Mouse (Mus musculus) testis, adult 2 months (tissue): ENCODE measurements around the gene Hspb11. TPM values are rescaled to one million over a fixed set of nuclear protein-coding genes. Genes with fewer than 3 reads are reported as not detected.

Source experiments
- H3K27ac ChIP-seq: fragments of 200-500 bp; 2 replicates; pipeline ENCODE4 v1.5.1; 2012; ENCODE audit warnings: low read depth, low read length; ENCODE audit not compliant: control insufficient read depth, insufficient read depth
- H3K27me3 ChIP-seq: fragments of 200-500 bp; 2 replicates; pipeline ENCODE4 v1.6.1; 2012; ENCODE audit warnings: mild to moderate bottlenecking, low read length, moderate library complexity; ENCODE audit not compliant: control insufficient read depth, insufficient read depth
- H3K36me3 ChIP-seq: fragments of 200-500 bp; 2 replicates; pipeline ENCODE4 v1.6.1; 2012; ENCODE audit warnings: mild to moderate bottlenecking, low read length; ENCODE audit not compliant: control insufficient read depth, insufficient read depth
- H3K4me1 ChIP-seq: fragments of 200-500 bp; 2 replicates; pipeline ENCODE4 v1.6.1; 2012; ENCODE audit warnings: low read length; ENCODE audit not compliant: control insufficient read depth, insufficient read depth
- H3K4me3 ChIP-seq: fragments of 200-500 bp; 2 replicates; pipeline ENCODE4 v1.5.1; 2012; ENCODE audit warnings: low read depth, mild to moderate bottlenecking, low read length, moderate library complexity, mixed read lengths; ENCODE audit not compliant: control insufficient read depth
- CTCF ChIP-seq: fragments of 200-500 bp; IDR thresholded peaks from 2 replicates; pipeline ENCODE4 v1.5.1; 2012; ENCODE audit warnings: low read depth, mild to moderate bottlenecking, inconsistent platforms, low read length, moderate library complexity; ENCODE audit not compliant: control insufficient read depth, insufficient read depth, insufficient replicate concordance
- POLR2A ChIP-seq: fragments of 200-500 bp; IDR thresholded peaks from 2 replicates; pipeline ENCODE4 v1.6.1; 2012; ENCODE audit warnings: low read depth, mild to moderate bottlenecking, inconsistent platforms, low read length, moderate library complexity; ENCODE audit not compliant: control insufficient read depth
- polyA plus RNA-seq: library from polyadenylated mRNA; depleted of rRNA; stranded (reverse); fragments of >200 nt; gene quantifications from 2 replicates; pipeline ENCODE4 v1.2.3, GENCODE M21; 2012

Gene Hspb11
- polyA plus RNA-seq, 1 experiment, result 8.8 TPM

GRCm38 (mm10) chr4:107299779-107300340 lies 46.5 kb downstream of the Hspb11 start:
- Histone ChIP-seq H3K36me3 (no peaks in the 10 kb centered on the region), H3K27ac (no peak overlapping the region), H3K4me1 (peaks cover 2% of the 10 kb centered on the region; the same call in 1 of the 2 replicates), H3K4me3 (no peak overlapping the region), H3K27me3 (no peaks in the 10 kb centered on the region)
- no peak for TF ChIP-seq POLR2A
- no peak for TF ChIP-seq CTCF

GRCm38 (mm10) chr4:107300371-107300770 lies 47.0 kb downstream of the Hspb11 start:
- TF ChIP-seq CTCF (no peak), POLR2A (no peak)
- Histone ChIP-seq H3K27ac (no peak overlapping the region), H3K27me3 (no peaks in the 10 kb centered on the region), H3K4me1 (peaks cover 2% of the 10 kb centered on the region; the same call in 1 of the 2 replicates), H3K4me3 (no peak overlapping the region), H3K36me3 (no peaks in the 10 kb centered on the region)

GRCm38 (mm10) chr4:107300902-107301555 lies 47.6 kb downstream of the Hspb11 start:
- no peak overlapping the region for H3K27ac ChIP-seq
- no peaks in the 10 kb centered on the region for H3K27me3 ChIP-seq
- no peak overlapping the region for H3K4me3 ChIP-seq
- TF ChIP-seq CTCF (no peak), POLR2A (no peak)
- H3K36me3 ChIP-seq, result no peaks in the 10 kb centered on the region
- H3K4me1 ChIP-seq, result peaks cover 2% of the 10 kb centered on the region; the same call in 1 of the 2 replicates

GRCm38 (mm10) chr4:107302221-107302620 lies 48.8 kb downstream of the Hspb11 start:
- Histone ChIP-seq H3K36me3 (no peaks in the 10 kb centered on the region), H3K27me3 (no peaks in the 10 kb centered on the region)
- TF ChIP-seq CTCF (no peak), POLR2A (no peak)

GRCm38 (mm10) chr4:107302832-107303231 lies 49.4 kb downstream of the Hspb11 start:
- H3K4me3 ChIP-seq, result no peak overlapping the region
- TF ChIP-seq CTCF (no peak), POLR2A (no peak)
- H3K27me3 ChIP-seq, result no peaks in the 10 kb centered on the region
- peaks cover 2% of the 10 kb centered on the region; the same call in 1 of the 2 replicates for H3K4me1 ChIP-seq
- no peaks in the 10 kb centered on the region for H3K36me3 ChIP-seq
- H3K27ac ChIP-seq, result no peak overlapping the region

More at GRCm38 (mm10) chr4:107302221-107302620, 48.8 kb downstream of the Hspb11 start:
- no peak overlapping the region for H3K4me3 ChIP-seq
- H3K27ac ChIP-seq, result no peak overlapping the region
- peaks cover 2% of the 10 kb centered on the region; the same call in 1 of the 2 replicates for H3K4me1 ChIP-seq

- no peak overlapping the region for H3K27ac ChIP-seq
- no peaks in the 10 kb centered on the region for H3K27me3 ChIP-seq
- TF ChIP-seq POLR2A, result no peak
- no peak for TF ChIP-seq CTCF
- no peak overlapping the region for H3K4me3 ChIP-seq
- H3K36me3 ChIP-seq, result no peaks in the 10 kb centered on the region
- H3K4me1 ChIP-seq, result peaks cover 2% of the 10 kb centered on the region; the same call in 1 of the 2 replicates
These were observed 50.1 kb downstream of the Hspb11 start for GRCm38 (mm10) chr4:107303531-107303930.

- no peak for TF ChIP-seq CTCF
- no peak for TF ChIP-seq POLR2A
- no peaks in the 10 kb centered on the region for H3K36me3 ChIP-seq
- H3K27ac ChIP-seq, result no peak within 1 kb of the TSS
- no peaks in the 10 kb centered on the region for H3K27me3 ChIP-seq
- no peak within 1 kb of the TSS for H3K4me3 ChIP-seq
- H3K4me1 ChIP-seq, result peaks cover 2% of the 10 kb centered on the region; the same call in 1 of the 2 replicates
These were observed 53.6 kb downstream of the Hspb11 start, which contains the start of gene Dio1 for GRCm38 (mm10) chr4:107306966-107307365. Gene Dio1 (minus strand): TSS chr4:107307169.
